Mouse (Mus musculus): ENCODE results near the gene Abhd16b. TPM values are rescaled to one million over a fixed set of nuclear protein-coding genes. Genes with fewer than 3 reads are reported as not detected.

Abhd16b gene
- not detected in 2 replicates for total RNA-seq (2014; rRNA removed)
- 0.08 TPM in 1 of 2 replicates, not detected in the other for polyA plus RNA-seq (2015; fragmentation: Nextera tagmentation; extraction: Ambion mirVana)

DNA sequence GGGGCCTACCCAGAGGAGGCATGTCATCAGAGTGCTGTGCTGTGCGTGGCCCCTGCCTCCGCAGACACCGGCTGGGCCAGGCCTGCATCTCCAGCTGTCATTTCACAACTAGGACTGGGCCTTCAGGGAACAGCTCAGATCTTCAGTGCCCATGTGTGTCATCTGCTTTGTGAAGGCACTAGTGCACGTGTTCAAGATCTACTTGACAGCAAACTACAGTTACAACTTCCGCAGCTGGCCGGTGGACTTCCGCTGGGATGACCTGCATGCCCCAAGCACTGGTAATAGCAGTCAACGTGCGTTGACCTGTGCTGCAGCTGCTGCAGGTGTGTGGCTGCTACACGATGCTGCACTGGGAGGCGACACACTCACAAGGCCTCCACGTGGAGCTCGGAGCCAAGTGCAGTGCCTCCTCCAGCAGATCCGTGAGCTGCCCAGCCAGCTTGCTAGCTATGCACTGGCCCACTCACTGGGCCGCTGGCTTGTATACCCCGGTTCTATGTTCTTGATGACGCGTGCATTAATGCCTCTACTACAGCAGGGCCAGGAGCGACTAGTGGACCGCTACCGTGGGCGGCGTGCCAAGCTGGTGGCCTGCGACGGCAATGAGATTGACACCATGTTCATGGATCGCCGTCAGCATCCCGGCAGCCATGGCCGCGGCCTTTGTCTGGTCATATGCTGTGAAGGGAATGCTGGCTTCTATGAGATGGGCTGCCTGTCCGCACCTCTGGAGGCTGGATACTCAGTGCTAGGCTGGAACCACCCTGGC lies at the start of gene Abhd16b:
Abhd16b (plus strand) TSS at position 51 of the 772 bp plus-strand sequence.
- no peaks in the 10 kb centered on the region for H3K27me3 ChIP-seq (ENCODE audit: insufficient read depth, low read length)
- no peak within 1 kb of the TSS for H3K4me3 ChIP-seq (ENCODE audit: low read length)
- H3K27ac ChIP-seq, result no peak within 1 kb of the TSS
- no peaks in the 10 kb centered on the region for H3K4me1 ChIP-seq (ENCODE audit: insufficient read depth, low read length)
- DNase-seq (ENCODE audit: low spot score) (no peak), ATAC-seq (no peak)
- no peaks in the 10 kb centered on the region for H3K9me3 ChIP-seq (ENCODE audit: low read length)
- no peaks in the 10 kb centered on the region for H3K36me3 ChIP-seq (ENCODE audit: insufficient read depth, low read length)
- H3K4me2 ChIP-seq (ENCODE audit: low read depth, low read length), result no peak within 1 kb of the TSS
- no peak within 1 kb of the TSS for H3K9ac ChIP-seq (replicated peaks; ENCODE audit: low read length)
- no peak for TF ChIP-seq CTCF (IDR thresholded peaks at IDR 0.05; ENCODE audit: low read depth)
- WGBS, result 81% methylated on average over 31 of the region's 31 CpGs

- H3K9ac ChIP-seq (replicated peaks; ENCODE audit: low read length), result no peak overlapping the region
- H3K4me2 ChIP-seq (ENCODE audit: low read depth, low read length), result no peak overlapping the region
- H3K27ac ChIP-seq, result no peak overlapping the region
- no peaks in the 10 kb centered on the region for H3K27me3 ChIP-seq (ENCODE audit: insufficient read depth, low read length)
- H3K4me1 ChIP-seq (ENCODE audit: insufficient read depth, low read length), result 0 out of 2 replicates have a peak, but pooled peaks cover 4% of the 10 kb centered on the region
- no peaks in the 10 kb centered on the region for H3K9me3 ChIP-seq (ENCODE audit: low read length)
- no peak for TF ChIP-seq CTCF (IDR thresholded peaks at IDR 0.05; ENCODE audit: low read depth)
- DNase-seq (ENCODE audit: low spot score) (no peak), ATAC-seq (no peak)
- no peak overlapping the region for H3K4me3 ChIP-seq (ENCODE audit: low read length)
- 67% methylated on average over 4 of the region's 4 CpGs for WGBS
- no peaks in the 10 kb centered on the region for H3K36me3 ChIP-seq (ENCODE audit: insufficient read depth, low read length)
Observed at GRCm38 (mm10) chr2:181452181-181452580, 40.8 kb upstream of the Abhd16b start.

DNA sequence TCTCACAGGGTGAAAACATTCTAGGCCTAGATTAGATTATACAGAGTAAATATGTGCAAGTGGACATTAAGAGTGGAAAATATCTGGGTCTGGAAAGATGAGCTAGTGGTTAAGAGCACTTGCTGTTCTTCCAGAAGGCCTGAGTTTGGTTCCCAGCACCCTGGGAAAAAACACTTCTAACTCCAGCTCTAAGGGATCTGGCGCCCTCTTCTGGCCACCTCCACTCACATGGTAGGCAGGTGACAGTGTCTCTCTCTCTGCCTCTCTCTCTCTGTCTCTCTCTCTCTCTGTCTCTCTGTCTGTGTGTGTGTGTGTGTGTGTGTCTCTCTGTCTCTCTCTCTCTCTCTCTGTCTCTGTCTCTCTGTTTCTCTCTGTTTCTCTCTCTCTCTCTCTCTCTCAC lies 39.7 kb upstream of the Abhd16b start:
- no peak for ATAC-seq
- no peak overlapping the region for H3K9ac ChIP-seq (replicated peaks; ENCODE audit: low read length)
- H3K4me3 ChIP-seq (ENCODE audit: low read length), result no peak overlapping the region
- no peak overlapping the region for H3K27ac ChIP-seq
- no peaks in the 10 kb centered on the region for H3K36me3 ChIP-seq (ENCODE audit: insufficient read depth, low read length)
- H3K9me3 ChIP-seq (ENCODE audit: low read length), result no peaks in the 10 kb centered on the region
- no peaks in the 10 kb centered on the region for H3K27me3 ChIP-seq (ENCODE audit: insufficient read depth, low read length)
- DNase-seq (ENCODE audit: low spot score), result no peak
- WGBS, result 76% methylated on average over 1 of the region's 1 CpGs
- no peak for TF ChIP-seq CTCF (IDR thresholded peaks at IDR 0.05; ENCODE audit: low read depth)
- H3K4me1 ChIP-seq (ENCODE audit: insufficient read depth, low read length), result 0 out of 2 replicates have a peak, but pooled peaks cover 4% of the 10 kb centered on the region
- no peak overlapping the region for H3K4me2 ChIP-seq (ENCODE audit: low read depth, low read length)

DNA sequence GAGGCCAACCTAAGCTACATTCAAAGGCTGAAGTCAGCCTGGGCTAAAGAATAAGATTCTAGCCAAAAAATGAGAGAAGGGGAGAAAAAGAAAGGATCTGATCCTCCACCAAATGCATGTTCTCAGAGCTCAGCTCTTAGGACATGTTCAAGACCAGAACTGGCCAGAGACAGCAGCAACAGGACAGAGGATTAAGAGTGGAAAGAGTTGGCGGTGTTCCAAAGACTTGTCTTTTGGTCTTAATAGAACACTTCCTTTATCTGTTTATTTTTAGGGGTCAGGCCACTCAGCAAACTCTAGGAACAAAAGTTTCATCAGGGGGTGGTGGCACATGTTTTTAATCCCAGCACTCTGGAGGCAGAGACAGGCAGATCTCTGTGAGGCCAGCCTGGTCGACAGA lies 37.1 kb upstream of the Abhd16b start:
- Histone ChIP-seq H3K9me3 (ENCODE audit: low read length) (no peaks in the 10 kb centered on the region), H3K27ac (no peak overlapping the region), H3K4me1 (ENCODE audit: insufficient read depth, low read length) (0 out of 2 replicates have a peak, but pooled peaks cover 9% of the 10 kb centered on the region), H3K4me3 (ENCODE audit: low read length) (no peak overlapping the region), H3K27me3 (ENCODE audit: insufficient read depth, low read length) (no peaks in the 10 kb centered on the region), H3K9ac (replicated peaks; ENCODE audit: low read length) (no peak overlapping the region), H3K4me2 (ENCODE audit: low read depth, low read length) (no peak overlapping the region), H3K36me3 (ENCODE audit: insufficient read depth, low read length) (no peaks in the 10 kb centered on the region)
- TF ChIP-seq CTCF (IDR thresholded peaks at IDR 0.05; ENCODE audit: low read depth), result no peak
- no peak for DNase-seq (ENCODE audit: low spot score)
- 71% methylated on average over 2 of the region's 2 CpGs for WGBS
- no peak for ATAC-seq

GRCm38 (mm10) chr2:181457831-181458230 lies 35.2 kb upstream of the Abhd16b start:
- peak overlapping the region; percentile 91; the same call in 1 of the 2 replicates for H3K9ac ChIP-seq (replicated peaks; ENCODE audit: low read length)
- H3K27me3 ChIP-seq (ENCODE audit: insufficient read depth, low read length), result no peaks in the 10 kb centered on the region
- H3K36me3 ChIP-seq (ENCODE audit: insufficient read depth, low read length), result no peaks in the 10 kb centered on the region
- no peak for TF ChIP-seq CTCF (IDR thresholded peaks at IDR 0.05; ENCODE audit: low read depth)
- no peak overlapping the region for H3K27ac ChIP-seq
- H3K4me2 ChIP-seq (ENCODE audit: low read depth, low read length), result peak overlapping the region; percentile 97
- H3K4me1 ChIP-seq (ENCODE audit: insufficient read depth, low read length), result 0 out of 2 replicates have a peak, but pooled peaks cover 9% of the 10 kb centered on the region
- no peaks in the 10 kb centered on the region for H3K9me3 ChIP-seq (ENCODE audit: low read length)
- ATAC-seq (no peak), DNase-seq (ENCODE audit: low spot score) (peak; percentile 39)
- peak overlapping the region; percentile 95 for H3K4me3 ChIP-seq (ENCODE audit: low read length)
- 1% methylated on average over 15 of the region's 15 CpGs for WGBS

GRCm38 (mm10) chr2:181458411-181459152 lies 34.4 kb upstream of the Abhd16b start:
- Histone ChIP-seq H3K27ac (peak overlapping the region; percentile 77), H3K36me3 (ENCODE audit: insufficient read depth, low read length) (no peaks in the 10 kb centered on the region), H3K9me3 (ENCODE audit: low read length) (no peaks in the 10 kb centered on the region), H3K4me2 (ENCODE audit: low read depth, low read length) (peak overlapping the region; percentile 97), H3K27me3 (ENCODE audit: insufficient read depth, low read length) (no peaks in the 10 kb centered on the region), H3K4me3 (ENCODE audit: low read length) (peak overlapping the region; percentile 95), H3K4me1 (ENCODE audit: insufficient read depth, low read length) (0 out of 2 replicates have a peak, but pooled peaks cover 13% of the 10 kb centered on the region), H3K9ac (replicated peaks; ENCODE audit: low read length) (peak overlapping the region; percentile 91)
- DNase-seq (ENCODE audit: low spot score) (peak; percentile 41), ATAC-seq (no peak)
- 1% methylated on average over 54 of the region's 72 CpGs for WGBS
- TF ChIP-seq CTCF (IDR thresholded peaks at IDR 0.05; ENCODE audit: low read depth), result no peak

Measured in hindbrain, postnatal 0 days (tissue).